Mouse (Mus musculus): ENCODE measurements at regions not wholly inside any gene's neighbourhood (a gene's known extent, or its start where the extent isn't known, plus 50 kb on each side); places are given as distances from the start of the nearest gene placed in this dataset.
"Not testable (repeated sequence)": the region's sequence is repeated elsewhere in the genome, so short reads cannot be mapped to it uniquely, and the experiment has no call there.

- no peak overlapping the region for H3K4me3 ChIP-seq (replicated peaks; ENCODE audit: extremely low read depth, low read depth, low read length)
- TF ChIP-seq POLR2A (IDR thresholded peaks at IDR 0.05; ENCODE audit: borderline replicate concordance, extremely low read depth, low read depth, low read length) (no peak), CTCF (IDR thresholded peaks at IDR 0.05; ENCODE audit: insufficient read depth, low read length) (no peak)
- no peaks in the 10 kb centered on the region for H3K4me1 ChIP-seq (ENCODE audit: control insufficient read depth, insufficient read depth, low read length)
- DNase-seq = no peak
- WGBS = 81% methylated on average over 5 of the region's 5 CpGs
Measured at GRCm38 (mm10) chr1:164532196-164532595, 74.0 kb upstream of the Atp1b1 start.

GRCm38 (mm10) chr1:164531741-164532140, 73.6 kb upstream of the Atp1b1 start:
- no peaks in the 10 kb centered on the region for H3K4me1 ChIP-seq (ENCODE audit: control insufficient read depth, insufficient read depth, low read length)
- TF ChIP-seq CTCF (IDR thresholded peaks at IDR 0.05; ENCODE audit: insufficient read depth, low read length) (no peak), POLR2A (IDR thresholded peaks at IDR 0.05; ENCODE audit: borderline replicate concordance, extremely low read depth, low read depth, low read length) (no peak)
- no peak for DNase-seq
- H3K4me3 ChIP-seq (replicated peaks; ENCODE audit: extremely low read depth, low read depth, low read length) = no peak overlapping the region
- 81% methylated on average over 1 of the region's 1 CpGs for WGBS

- WGBS = 94% methylated on average over 1 of the region's 1 CpGs
- no peak for TF ChIP-seq POLR2A (IDR thresholded peaks at IDR 0.05; ENCODE audit: borderline replicate concordance, extremely low read depth, low read depth, low read length)
- TF ChIP-seq CTCF (IDR thresholded peaks at IDR 0.05; ENCODE audit: insufficient read depth, low read length) = no peak
- no peak for DNase-seq
- Histone ChIP-seq H3K4me1 (ENCODE audit: control insufficient read depth, insufficient read depth, low read length) (no peaks in the 10 kb centered on the region), H3K4me3 (replicated peaks; ENCODE audit: extremely low read depth, low read depth, low read length) (no peak overlapping the region)
Measured at GRCm38 (mm10) chr1:164526748-164527147, 68.6 kb upstream of the Atp1b1 start.

GRCm38 (mm10) chr1:164522377-164523150, 64.4 kb upstream of the Atp1b1 start:
- no peak overlapping the region for H3K4me3 ChIP-seq (replicated peaks; ENCODE audit: extremely low read depth, low read depth, low read length)
- H3K4me1 ChIP-seq (ENCODE audit: control insufficient read depth, insufficient read depth, low read length) = no peaks in the 10 kb centered on the region
- no peak for DNase-seq
- TF ChIP-seq CTCF (IDR thresholded peaks at IDR 0.05; ENCODE audit: insufficient read depth, low read length) (no peak), POLR2A (IDR thresholded peaks at IDR 0.05; ENCODE audit: borderline replicate concordance, extremely low read depth, low read depth, low read length) (no peak)
- WGBS = 69% methylated on average over 3 of the region's 3 CpGs

GRCm38 (mm10) chr1:164521371-164522130, 63.4 kb upstream of the Atp1b1 start:
- DNase-seq = no peak
- Histone ChIP-seq H3K4me3 (replicated peaks; ENCODE audit: extremely low read depth, low read depth, low read length) (no peak overlapping the region), H3K4me1 (ENCODE audit: control insufficient read depth, insufficient read depth, low read length) (no peaks in the 10 kb centered on the region)
- 71% methylated on average over 6 of the region's 6 CpGs for WGBS
- TF ChIP-seq POLR2A (IDR thresholded peaks at IDR 0.05; ENCODE audit: borderline replicate concordance, extremely low read depth, low read depth, low read length) = no peak
- no peak for TF ChIP-seq CTCF (IDR thresholded peaks at IDR 0.05; ENCODE audit: insufficient read depth, low read length)

- WGBS = 97% methylated on average over 3 of the region's 3 CpGs
- H3K4me1 ChIP-seq (ENCODE audit: control insufficient read depth, insufficient read depth, low read length) = no peaks in the 10 kb centered on the region
- DNase-seq = no peak
Measured at GRCm38 (mm10) chr1:164518866-164519265, 60.7 kb upstream of the Atp1b1 start.

GRCm38 (mm10) chr1:164518308-164518707, 60.2 kb upstream of the Atp1b1 start:
- no peak for DNase-seq
- Histone ChIP-seq H3K4me1 (ENCODE audit: control insufficient read depth, insufficient read depth, low read length) (no peaks in the 10 kb centered on the region), H3K4me3 (replicated peaks; ENCODE audit: extremely low read depth, low read depth, low read length) (no peak overlapping the region)
- TF ChIP-seq POLR2A (IDR thresholded peaks at IDR 0.05; ENCODE audit: borderline replicate concordance, extremely low read depth, low read depth, low read length) (no peak), CTCF (IDR thresholded peaks at IDR 0.05; ENCODE audit: insufficient read depth, low read length) (no peak)
- 83% methylated on average over 4 of the region's 4 CpGs for WGBS

More at GRCm38 (mm10) chr1:164518866-164519265, 60.7 kb upstream of the Atp1b1 start:
- H3K4me3 ChIP-seq (replicated peaks; ENCODE audit: extremely low read depth, low read depth, low read length) = no peak overlapping the region
- TF ChIP-seq CTCF (IDR thresholded peaks at IDR 0.05; ENCODE audit: insufficient read depth, low read length) = no peak
- TF ChIP-seq POLR2A (IDR thresholded peaks at IDR 0.05; ENCODE audit: borderline replicate concordance, extremely low read depth, low read depth, low read length) = no peak

GRCm38 (mm10) chr1:164517362-164517761, 59.2 kb upstream of the Atp1b1 start:
- WGBS = 92% methylated on average over 2 of the region's 2 CpGs
- not testable (repeated sequence) for H3K4me3 ChIP-seq (replicated peaks; ENCODE audit: extremely low read depth, low read depth, low read length)

GRCm38 (mm10) chr1:164511628-164512385, 53.7 kb upstream of the Atp1b1 start:
- WGBS = 66% methylated on average over 7 of the region's 7 CpGs
- DNase-seq = no peak
- TF ChIP-seq POLR2A (IDR thresholded peaks at IDR 0.05; ENCODE audit: borderline replicate concordance, extremely low read depth, low read depth, low read length) (no peak), CTCF (IDR thresholded peaks at IDR 0.05; ENCODE audit: insufficient read depth, low read length) (no peak)
- no peaks in the 10 kb centered on the region for H3K4me1 ChIP-seq (ENCODE audit: control insufficient read depth, insufficient read depth, low read length)
- no peak overlapping the region for H3K4me3 ChIP-seq (replicated peaks; ENCODE audit: extremely low read depth, low read depth, low read length)

More at GRCm38 (mm10) chr1:164517362-164517761, 59.2 kb upstream of the Atp1b1 start:
- not testable (repeated sequence) for H3K4me1 ChIP-seq (ENCODE audit: control insufficient read depth, insufficient read depth, low read length); DNase-seq
